Mouse (Mus musculus) olfactory bulb, adult 2 months (tissue): ENCODE measurements at regions not wholly inside any gene's neighbourhood (a gene's known extent, or its start where the extent isn't known, plus 50 kb on each side); places are given as distances from the start of the nearest gene placed in this dataset.

ENCODE experiments used
- CTCF ChIP-seq: fragments of 200-500 bp; IDR thresholded peaks from 2 replicates; pipeline ENCODE4 v1.5.1; 2012; ENCODE audit warnings: low read depth, mild to moderate bottlenecking, low read length, moderate library complexity; ENCODE audit not compliant: insufficient read depth
- POLR2A ChIP-seq: fragments of 200-500 bp; IDR thresholded peaks from 2 replicates; pipeline ENCODE4 v1.6.1; 2012; ENCODE audit warnings: mild to moderate bottlenecking, low read depth, low read length, moderate library complexity; ENCODE audit not compliant: insufficient read depth

DNA sequence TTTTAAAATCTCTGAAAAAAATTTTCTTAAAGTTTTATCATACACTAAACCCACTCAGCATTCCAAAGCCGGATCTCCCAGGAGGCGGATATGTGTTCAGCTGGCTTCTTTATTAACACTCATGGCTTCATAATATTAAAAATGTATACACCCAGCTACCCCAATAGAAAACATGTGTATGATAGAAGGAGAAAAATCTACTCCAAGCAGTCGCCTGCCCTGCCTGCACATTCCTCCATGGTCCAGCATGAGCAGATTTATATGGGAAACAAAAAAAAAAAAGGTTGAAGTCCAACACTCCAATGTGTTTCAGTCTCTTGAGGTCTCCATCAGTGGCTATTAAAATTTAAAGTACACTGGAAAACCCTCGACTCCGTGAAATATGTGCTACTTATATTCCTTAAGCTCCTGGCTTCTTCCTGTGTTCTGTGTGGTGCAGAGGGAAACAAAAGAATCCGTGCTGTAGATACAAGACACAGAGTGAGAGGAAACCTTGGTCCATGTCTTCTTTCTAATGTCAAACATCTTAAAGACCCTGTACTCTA lies 142.0 kb upstream of the Ppargc1a start:
- TF ChIP-seq CTCF (no peak), POLR2A (no peak)
